Mouse (Mus musculus) c-Kit-negative CD71-positive TER-119-positive erythroid progenitor cells, embryonic 14.5 days (primary cell): ENCODE data around the gene Cdh23.

Source experiments
- DNase-seq: peaks from one replicate; pipeline ENCODE4 v3.0.0-alpha.2; 2013; ENCODE audit warnings: low read depth, low spot score

Cdh23 gene

DNA sequence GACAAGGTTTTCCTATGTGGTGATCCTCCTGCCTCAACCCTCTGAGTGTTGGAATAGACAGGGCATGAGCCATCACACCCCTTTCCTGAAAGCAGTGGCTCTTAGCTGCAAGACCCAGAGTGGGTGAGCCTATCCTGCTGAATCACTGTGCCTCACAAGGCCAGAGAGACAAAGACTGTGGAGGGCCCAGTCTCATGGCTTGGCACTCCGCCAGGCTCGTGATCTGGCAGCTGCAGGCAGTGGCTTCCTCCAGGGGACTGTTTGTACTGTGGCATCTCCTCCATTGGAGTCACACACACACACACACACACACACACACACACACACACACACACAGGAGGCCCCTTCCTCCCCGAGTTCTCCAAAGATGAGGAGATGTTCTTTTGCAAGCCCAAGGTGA lies 433.9 kb downstream of the Cdh23 start:
- DNase-seq, result no peak

DNA sequence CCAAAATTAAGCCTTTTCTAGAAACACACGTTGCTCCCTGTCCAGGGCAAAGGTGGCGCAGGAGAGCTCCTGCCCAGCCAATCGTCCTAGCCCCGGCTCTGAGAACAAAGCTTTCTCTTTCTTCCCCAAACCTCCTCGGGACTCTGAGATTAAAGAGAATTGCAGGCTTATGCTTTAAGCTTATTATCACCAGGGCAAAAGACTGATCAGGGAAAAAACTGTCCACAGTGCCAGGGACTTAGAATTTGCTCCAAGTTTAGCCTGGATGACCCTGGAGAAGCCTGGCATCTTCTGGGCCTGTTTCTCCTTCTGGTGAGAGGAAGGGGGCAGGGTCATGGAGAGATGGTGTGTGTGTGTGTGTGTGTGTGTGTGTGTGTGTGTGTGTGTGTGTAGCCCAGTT lies 434.8 kb downstream of the Cdh23 start:
- no peak for DNase-seq

DNA sequence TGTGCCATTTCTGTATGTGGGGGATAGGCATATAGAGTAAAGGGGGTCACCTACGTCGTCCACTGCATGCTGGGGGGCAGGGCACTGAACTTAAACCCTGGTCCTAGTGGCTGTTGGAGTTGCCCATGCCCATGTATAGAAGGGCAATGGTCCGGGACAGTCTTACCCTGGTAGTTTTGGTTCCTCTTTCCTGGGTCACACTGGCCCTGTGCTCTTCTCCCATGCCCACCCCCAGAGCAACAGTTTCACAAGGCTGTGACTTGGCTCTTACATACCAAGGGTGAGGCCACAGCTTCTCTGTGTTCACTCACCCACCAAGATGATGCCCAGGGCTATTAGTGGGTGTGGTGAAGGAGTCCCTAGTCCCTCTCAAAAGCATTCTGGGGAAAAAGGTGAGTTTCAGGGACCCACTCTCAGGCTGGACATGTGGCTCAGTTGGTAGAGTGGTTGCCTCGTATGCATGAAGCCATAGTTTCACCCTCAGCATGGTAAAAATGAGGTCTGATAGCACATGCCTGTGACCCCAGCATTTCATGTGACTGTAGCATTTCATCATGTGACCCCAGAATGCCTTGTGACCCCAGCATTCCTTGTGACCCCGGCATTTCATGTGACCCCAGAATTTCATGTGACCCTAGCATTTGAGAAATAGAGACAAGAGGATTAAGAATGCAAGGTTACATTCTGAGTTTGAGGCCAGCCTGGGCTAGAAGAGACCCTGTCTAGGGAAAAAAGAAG lies 435.6 kb downstream of the Cdh23 start:
- DNase-seq, result no peak

GRCm38 (mm10) chr10:60257261-60257825 lies 438.9 kb downstream of the Cdh23 start:
- no peak for DNase-seq

DNA sequence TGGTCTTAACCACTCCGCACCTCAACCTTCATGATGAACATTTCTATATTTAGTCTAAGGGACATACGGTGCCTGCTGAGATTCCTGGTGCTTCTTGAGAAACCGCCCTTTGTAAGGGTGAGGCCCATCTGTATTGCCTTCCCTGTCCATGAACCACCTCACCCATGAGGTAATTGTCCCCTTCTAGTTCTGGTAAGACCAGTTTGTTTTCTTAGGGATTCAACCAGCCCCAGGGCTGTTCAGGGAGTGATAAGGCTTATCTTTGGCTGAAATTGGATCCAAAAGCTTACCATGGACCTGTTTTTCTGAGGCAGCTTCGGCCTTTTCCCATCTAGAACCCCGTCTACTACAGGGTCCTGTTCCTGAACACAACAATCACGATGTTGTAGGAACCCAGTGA lies 440.2 kb downstream of the Cdh23 start:
- DNase-seq, result no peak
